Mouse (Mus musculus) CH12F3 (cell line): ENCODE data around the gene Slc1a6.
"Not testable (repeated sequence)": the region's sequence is repeated elsewhere in the genome, so short reads cannot be mapped to it uniquely, and the experiment has no call there.

Source experiments
- in situ Hi-C: fragments of 300-500 bp; cut with MboI; formaldehyde crosslinking; loops from 2 replicates; pipeline ENCODE4 v1.14.3; 2020; ENCODE audit warnings: low sequenced_read_pairs

Gene Slc1a6

DNA sequence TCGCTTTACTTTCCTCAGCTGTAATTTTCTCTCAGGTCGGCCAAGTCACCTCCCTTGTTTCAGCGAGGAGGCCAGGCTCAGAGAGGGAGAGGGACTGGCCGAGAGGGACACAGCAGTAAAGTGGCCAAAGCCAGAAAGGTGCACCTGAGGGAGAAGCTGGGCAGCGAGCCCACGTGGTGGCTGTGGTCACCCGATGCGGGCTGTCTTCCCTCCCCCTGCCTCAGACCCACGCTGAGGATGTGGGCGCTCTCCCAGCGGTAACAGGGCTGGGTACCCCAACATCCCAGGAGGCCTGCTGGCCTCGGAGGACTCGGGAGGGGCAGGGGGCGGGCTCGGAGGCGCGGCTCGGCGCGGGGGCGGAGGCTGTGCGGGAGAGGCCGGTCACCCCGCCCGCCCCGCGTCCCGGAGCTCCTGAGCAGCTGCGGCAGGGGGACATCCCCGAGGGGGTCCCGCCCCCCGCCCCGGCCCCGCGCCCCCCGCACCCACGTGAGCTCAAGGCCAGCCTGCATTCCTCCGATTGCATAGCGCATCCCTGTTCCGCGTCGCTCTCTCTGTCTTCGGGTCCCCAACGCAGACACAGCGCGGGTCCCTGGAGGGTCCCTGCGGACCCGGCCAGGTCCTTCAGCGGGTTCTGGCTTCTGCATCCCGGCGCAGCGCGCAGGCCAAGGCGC is at the start of gene Slc1a6:
Gene Slc1a6, plus strand, starts transcription at position 516 of the 671 bp plus-strand sequence.
- in situ Hi-C loops: no loop called here

DNA sequence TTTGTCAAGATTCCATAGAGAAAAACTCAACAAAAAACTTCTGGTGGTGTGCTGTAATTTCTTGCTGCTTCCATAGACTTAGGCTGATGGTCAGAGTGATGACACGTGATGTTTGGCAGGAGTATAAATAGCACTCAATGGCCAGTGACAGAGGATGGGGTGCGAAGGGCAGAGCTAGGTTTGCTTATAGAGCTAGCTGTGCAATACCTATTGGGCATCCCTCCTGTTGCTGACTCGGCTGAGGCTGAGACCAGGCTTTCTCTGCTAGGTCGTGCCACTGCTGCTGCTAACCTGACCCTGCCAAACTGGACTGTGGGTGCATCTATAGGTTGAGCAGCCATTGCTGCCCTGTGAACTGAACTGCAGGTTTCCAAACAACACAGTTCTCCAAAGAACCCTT is 40.5 kb upstream of the Slc1a6 start:
- in situ Hi-C loops: no loop called here

DNA sequence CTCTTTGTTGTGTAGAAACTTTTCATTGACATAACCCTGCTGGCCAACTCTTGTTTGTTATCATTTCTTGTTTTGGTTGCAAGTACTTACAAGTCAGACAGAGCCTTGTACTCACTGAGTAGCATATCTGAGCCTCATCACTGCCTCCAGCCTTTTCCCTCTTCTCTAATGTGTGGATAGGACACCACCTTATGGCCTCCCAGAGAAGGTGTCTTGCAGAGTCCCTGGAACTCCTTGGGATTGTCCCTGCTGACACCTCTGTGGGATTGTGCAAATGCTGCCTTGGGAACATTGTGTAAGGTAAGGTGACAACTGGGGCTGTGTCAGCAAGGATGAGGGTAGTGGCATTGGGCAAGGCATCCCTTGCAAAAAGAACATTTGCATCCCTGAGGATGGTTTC is 36.6 kb upstream of the Slc1a6 start:
- in situ Hi-C loops: no loop called here

DNA sequence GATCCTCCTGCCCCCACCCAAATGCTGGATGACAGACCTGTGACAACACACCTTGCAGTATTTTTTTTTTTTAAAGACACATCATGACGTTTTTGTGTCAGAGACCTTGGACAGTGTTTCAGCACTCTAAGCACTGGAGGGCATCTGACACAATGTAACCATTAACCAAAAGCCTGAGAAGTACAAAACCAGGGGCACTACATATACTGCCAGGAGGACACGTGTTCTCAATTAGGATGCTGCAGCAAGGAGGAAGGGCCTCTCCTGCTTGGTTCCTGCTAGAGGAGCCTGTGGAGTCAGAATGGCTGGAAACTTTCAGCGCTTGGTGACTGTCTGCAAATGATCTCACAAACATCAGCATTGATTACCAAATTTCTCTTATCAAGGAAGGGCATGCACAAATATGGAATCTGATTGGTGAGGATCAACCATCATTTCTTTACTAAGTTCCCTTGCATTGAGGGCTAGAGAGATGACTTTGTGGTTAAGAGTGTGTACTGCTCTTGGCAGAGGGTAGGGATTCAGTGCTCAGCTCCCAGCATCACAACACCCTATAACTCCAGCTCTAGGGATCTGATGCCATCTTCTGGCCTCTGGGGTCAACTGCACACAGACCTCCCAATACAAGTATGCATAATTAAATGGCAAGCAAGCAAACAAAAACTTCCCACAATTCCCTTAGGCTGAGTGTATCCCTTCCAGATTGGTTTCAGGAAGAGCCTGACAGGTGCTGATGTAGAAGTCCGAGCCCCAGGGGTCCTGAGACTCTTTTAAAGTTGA is 34.7 kb upstream of the Slc1a6 start:
- in situ Hi-C loops: no loop called here

DNA sequence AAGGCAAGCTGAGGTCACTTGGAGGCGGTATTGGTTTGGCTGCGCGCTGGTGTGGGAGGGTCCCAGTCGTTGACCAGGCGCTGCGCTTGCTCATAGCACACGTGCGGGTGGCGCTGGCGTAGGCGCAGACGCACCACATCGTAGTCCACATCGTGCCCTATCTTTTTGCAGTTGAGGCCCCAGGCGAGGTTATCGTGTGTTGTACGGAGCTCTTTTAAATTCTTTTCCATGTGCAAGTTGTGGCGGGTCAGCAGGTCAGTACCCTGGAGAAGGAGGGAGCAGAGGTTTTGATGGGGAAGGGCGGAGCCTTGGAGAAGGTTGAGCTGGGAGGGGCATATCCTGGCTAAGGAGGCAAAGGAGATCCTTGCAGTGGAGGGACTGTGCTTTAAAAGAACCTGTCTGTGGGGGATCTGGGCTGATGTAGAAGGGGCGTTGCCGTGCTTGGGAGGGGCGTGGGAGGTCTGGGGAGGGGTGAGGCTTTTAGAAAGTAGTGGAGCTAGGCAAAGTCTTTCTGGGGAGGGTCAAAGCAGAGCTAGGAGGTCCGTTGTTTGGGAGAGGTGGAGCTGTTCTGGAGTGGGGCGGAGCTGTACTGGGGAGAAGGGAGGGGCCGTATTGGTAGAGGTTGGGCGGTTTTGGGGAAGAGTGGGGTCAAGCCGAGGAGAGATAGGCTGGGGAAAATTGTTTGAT is 33.1 kb upstream of the Slc1a6 start:
- in situ Hi-C loops: no loop called here

DNA sequence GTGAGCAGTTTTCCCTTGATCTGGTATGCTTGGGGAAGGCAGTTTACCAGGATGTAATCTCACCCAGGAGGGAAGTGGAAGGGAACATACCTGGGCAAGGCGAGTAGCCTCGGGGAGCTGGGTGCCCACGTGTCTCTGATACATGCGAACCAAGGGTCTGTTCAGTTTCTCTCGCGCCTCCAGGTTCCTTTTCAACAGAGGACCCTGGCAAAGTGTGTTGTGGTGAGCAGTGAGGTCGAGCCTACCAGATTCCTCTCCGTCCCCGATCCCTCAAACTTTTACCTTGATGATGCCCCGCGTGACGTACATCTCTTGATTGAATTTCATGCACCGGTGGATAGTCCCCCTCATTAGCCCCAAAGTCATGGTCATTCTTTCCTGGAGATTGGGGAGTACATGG is 32.1 kb upstream of the Slc1a6 start:
- in situ Hi-C loops: no loop called here

DNA sequence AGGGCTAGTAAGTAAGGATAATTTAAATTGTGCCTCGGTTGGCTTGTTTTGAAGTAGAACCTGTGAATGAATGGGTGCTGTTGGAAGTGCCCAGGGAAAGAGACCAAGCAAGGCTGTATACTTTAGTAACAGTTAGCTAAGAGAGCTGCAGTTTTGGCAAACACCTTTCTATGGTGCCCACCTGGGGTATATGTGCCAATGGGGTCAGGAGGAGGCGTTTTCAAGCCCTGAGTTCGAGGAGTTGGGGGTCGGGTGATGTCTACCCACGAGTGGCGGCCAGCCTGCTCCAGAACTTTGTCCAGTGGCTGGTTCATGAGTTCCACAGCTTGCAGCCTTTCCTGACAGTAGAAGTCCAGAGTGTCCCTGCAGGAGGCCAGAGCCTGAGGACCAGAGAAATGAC is 31.4 kb upstream of the Slc1a6 start:
- in situ Hi-C loops: no loop called here

DNA sequence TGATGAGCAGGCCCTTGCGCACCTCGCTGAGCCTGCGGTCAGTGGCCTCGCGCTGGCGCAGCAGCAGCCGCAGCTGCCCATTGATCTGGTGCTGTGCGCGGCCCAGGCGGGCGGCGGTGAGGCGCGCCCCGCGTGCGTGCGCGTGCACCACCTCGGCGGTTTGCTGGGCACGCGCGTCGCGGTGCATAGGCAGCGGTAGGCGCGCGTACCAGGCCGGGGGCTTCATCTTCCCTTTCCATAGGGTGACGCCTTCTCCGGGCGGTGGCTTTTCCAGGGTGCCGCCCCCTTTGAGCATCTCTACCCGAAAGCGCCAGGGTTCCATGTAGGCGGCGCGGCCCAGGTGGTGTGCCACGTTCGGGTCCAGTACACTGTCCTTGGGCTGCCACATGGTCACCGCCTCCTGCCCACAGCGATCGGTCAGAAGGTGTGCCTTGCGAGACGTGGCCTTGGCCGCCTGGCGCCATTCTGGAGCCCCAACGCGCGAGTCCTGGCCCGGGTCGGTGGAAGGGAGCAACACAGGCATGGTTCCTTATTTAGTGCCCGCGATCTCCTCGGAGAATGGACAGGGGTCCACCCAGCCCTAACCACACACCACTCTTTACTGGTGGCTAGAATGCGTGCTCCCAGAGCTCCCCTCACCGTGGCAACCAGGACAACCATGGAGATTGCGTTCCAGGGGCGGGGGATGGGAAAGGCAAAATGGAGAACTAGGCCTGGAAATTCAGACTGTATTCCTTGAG is 27.7 kb upstream of the Slc1a6 start, which contains the start of gene Ccdc105:
Gene Ccdc105, minus strand, starts transcription at position 614 of the 740 bp plus-strand sequence.
- in situ Hi-C loops: loop anchor here (25.0 kb wide), 1 partner anchor 360 kb away; no protein-coding TSS in a partner anchor

DNA sequence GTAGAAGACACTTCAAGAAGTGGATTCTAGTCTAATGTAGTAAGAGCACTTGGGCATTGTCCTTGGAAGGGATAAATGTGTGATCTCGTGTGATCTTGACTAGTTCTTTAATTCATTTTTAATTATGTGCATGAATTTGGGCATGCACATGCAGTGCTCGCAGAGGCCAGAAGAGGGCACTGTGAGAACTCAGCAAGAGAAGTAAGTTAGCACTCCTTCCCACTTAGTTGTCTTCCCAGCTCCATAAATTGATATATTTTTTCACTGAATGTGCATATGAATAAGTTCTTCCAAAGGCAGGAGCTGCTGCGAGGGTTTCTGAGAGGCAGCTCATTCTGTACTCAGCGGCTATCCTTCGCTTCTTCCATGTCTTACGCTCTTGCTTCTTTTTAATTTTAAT is 24.3 kb upstream of the Slc1a6 start:
- in situ Hi-C loops: loop anchor here (25.0 kb wide), 1 partner anchor 356 kb away; no protein-coding TSS in a partner anchor

DNA sequence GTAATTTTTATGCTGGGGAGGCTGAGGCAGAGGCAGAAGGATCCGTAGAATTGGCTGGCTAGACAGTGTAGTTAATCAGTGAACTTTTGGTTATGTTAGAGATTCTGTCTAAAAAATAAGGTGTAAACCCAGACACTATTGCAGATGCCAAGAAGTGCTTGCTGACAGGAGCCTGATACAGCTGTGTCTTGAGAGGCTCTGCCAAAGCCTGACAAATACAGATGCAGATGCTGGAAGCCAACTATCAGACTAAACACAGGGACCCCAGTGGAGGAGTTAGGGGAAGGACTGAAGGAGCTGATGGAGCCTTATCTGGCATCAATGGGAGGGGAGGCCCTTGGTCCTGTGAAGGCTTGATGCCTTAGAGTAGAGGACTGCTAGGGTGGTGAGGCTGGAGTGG is 14.7 kb upstream of the Slc1a6 start:
- in situ Hi-C loops: loop anchor here (25.0 kb wide), 1 partner anchor 347 kb away; no protein-coding TSS in a partner anchor

DNA sequence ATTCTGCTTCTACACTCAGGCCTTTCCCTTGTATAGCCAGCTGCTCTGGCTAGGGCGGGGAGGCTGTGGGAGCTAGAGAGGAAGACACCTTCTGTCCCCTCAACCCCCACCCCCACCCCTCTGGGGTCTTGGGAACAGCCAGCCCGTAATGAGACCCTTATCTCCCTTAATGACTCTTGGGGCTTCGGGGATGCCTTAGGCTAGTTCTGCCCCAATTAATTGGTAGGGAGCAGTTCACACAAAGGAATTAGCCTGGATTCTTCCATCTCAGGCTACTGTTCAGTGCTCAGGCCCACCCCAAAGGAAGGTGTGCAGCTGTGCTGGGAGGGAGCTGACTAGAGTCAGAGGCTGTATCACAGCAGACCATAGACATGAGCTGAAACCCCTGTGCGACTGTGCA is 4.5 kb upstream of the Slc1a6 start:
- in situ Hi-C loops: no loop called here

DNA sequence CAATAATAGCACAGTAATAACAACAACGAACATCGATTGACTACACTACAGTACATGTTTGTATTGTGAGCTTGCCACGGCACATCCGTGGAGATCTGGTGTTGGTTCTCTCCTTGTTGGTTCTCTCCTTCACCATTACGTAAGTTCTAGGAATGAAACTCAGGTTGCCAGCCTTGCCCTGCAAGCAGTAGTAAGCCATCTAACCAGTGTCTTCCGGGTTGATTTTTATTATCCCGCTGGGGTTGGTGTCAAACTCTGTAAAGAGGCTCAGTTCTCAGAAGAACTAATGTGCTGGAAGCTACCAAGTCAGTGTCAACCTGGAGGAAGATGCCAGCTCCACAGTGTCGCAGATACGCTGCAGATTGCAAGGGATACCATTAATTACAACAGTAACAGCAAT is 769 bp upstream of the Slc1a6 start:
- in situ Hi-C loops: no loop called here

DNA sequence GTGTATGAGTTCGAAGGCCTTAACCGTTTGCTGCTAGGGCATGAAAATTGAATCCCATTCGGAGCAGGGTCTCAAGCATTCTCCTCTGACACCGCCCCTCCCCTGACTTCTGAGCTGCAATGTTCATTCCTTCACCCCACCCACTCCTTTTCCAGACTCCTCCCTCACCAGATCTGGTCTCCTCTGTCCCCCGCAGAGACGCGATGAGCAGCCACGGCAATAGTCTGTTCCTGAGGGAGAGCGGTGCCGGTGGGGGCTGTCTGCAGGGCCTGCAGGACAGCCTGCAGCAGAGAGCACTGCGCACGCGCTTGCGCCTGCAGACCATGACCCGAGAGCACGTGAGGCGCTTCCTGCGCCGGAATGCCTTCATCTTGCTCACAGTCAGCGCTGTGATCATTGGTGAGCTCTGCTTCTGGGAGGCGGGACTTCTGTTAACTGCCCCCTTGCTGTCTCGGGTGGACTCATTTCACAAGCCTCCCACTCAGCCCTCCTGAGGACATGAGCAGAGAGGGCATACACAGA is 7.3 kb downstream of the Slc1a6 start:
- in situ Hi-C loops: no loop called here

DNA sequence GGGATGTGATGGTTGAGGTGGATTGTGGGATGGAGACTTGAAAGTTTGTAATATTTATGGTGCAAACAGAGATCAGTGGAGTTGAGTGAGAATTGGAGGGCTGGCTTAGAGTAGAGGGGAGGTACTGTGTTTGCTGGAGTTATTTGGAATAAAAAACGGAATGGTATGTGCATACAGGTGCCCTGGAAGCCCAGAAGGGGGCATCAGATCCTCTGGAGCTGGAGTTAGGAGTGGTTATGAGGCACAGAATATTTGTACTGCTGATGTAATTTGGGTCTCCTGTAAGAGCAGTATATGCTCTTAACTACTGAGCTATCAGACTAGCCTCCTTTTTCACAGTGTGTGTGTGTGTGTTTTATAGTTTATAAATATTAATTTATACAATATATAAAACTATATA is 10.3 kb downstream of the Slc1a6 start:
- in situ Hi-C loops: no loop called here

DNA sequence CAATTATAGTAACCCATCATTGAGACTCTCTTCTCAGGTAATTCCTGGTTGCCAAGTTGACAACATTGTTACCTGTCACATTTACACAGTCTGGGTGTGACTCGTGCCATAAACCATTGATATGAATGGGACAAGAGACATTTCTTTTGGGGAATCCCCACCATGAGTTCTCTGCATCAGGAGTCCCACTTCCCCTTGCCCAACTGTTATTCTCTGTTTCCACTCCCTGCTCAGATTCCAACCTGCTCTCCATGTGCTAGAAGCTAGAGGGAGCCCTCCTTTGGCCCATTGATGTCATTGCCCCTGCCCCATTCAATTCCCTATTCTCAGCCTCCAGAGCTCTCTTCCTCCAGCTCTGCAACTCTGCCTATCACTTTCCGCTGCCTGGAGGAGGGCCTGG is 21.2 kb downstream of the Slc1a6 start:
- in situ Hi-C loops: no loop called here

DNA sequence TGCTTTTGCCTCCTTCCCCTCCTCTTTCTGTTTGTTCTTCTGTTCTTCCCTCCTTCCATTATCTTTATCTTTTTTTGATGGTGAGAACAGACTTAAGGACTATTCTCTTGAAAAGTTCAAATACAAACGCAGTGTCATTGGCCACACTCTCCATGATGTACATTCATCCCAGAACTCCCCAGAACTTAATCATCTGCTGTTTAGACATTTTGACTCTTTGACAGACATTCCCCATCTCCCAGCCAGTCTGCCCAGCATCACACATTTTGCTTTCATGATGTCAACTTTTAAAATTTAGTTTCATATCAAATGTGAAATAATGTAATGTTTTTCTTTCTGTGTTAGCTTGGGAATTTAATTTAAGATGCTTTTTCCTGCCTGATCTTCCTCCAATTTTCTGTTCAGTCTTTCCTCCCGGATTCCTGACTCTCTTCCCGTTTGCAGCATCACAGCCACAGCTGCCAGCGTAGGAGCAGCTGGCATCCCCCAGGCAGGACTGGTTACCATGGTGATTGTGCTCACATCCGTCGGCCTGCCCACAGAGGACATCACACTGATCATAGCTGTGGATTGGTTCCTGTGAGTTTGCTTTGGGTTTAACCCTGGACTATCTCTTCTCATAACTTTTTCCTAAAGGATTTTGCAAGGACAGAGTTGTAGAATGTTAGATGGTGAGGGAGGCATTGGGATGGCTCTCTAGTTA is 32.2 kb downstream of the Slc1a6 start:
- in situ Hi-C loops: no loop called here

DNA sequence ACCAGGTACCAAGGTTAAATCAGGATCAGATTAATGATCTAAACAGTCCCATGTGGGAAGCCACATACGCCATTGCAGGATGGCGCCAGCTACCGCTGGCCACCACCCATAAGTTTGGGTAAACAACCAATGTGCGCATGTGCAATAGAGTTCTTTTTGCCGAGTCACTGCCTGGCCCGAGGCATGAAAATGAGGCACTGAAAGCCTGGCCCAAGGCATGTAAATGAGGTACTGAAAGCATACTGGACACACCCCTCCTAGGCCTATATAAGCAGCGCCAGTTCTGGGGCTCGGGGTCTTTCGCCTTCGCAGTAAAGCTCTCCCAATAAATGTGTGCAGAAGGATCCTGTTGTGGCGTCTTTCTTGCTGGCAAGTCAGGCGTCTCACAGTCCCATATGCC is 60.2 kb downstream of the Slc1a6 start:
- in situ Hi-C loops: not testable (repeated sequence)

DNA sequence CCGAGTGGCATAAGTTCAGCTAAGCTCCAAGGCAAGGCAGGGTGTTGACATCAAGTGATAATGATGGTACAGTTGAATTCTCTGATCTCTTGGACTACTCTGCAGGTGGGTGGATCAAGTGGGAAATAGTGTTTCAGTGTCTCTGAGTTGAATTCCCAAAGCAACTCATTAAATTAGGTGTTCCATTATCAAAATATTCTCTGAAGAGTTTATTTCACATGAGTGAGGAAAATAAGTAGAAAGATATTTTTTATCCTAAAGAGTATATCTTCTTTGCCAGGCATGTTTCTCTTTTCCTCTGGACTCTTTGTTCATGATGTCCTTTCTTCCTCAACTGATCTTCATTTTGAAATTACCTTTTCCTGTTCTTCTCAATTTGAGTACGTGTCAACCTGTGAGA is 71.8 kb downstream of the Slc1a6 start, which contains the start of gene Olfr1356:
Gene Olfr1356, minus strand, starts transcription at position 101 of the 400 bp plus-strand sequence.
- in situ Hi-C loops: no loop called here
